Mouse (Mus musculus) intestine, postnatal 0 days (tissue): ENCODE results near the gene Tmem232. TPM values are rescaled to one million over a fixed set of nuclear protein-coding genes. Genes with fewer than 3 reads are reported as not detected.
"Not testable (repeated sequence)": the region's sequence is repeated elsewhere in the genome, so short reads cannot be mapped to it uniquely, and the experiment has no call there.

Source experiments
- ATAC-seq: fragments of 200-750 bp; cut with Nextera tagmentation; 2 replicates; pipeline ENCODE4 v1.8.0; 2017; ENCODE audit warnings: mild to moderate bottlenecking, moderate TSS enrichment, moderate library complexity
- H3K27ac ChIP-seq: fragments of 300-500 bp; sonication (generic); 2 replicates; pipeline ENCODE4 v1.5.1; 2014; ENCODE audit warnings: mild to moderate bottlenecking, low read depth, low read length, moderate library complexity
- H3K27me3 ChIP-seq: fragments of 300-500 bp; sonication (generic); replicated peaks from 2 replicates; pipeline ENCODE4 v1.6.1; 2014; ENCODE audit warnings: low read length, mixed read lengths; ENCODE audit not compliant: control insufficient read depth, insufficient read depth
- H3K36me3 ChIP-seq: fragments of 300-500 bp; sonication (generic); 2 replicates; pipeline ENCODE4 v1.6.1; 2014; ENCODE audit warnings: mild to moderate bottlenecking, moderate library complexity; ENCODE audit not compliant: control insufficient read depth, insufficient read depth
- H3K4me1 ChIP-seq: fragments of 300-500 bp; sonication (generic); replicated peaks from 2 replicates; pipeline ENCODE4 v1.6.1; 2014; ENCODE audit warnings: antibody characterized with exemption, low read length, mixed read lengths; ENCODE audit not compliant: control insufficient read depth, insufficient read depth
- H3K4me2 ChIP-seq: fragments of 300-500 bp; sonication (generic); replicated peaks from 2 replicates; pipeline ENCODE4 v1.6.1; 2014; ENCODE audit warnings: low read depth, mild to moderate bottlenecking, moderate library complexity
- H3K4me3 ChIP-seq: fragments of 300-500 bp; sonication (generic); 2 replicates; pipeline ENCODE4 v1.5.1; 2014; ENCODE audit warnings: low read depth, low read length
- H3K9ac ChIP-seq: fragments of 300-500 bp; sonication (generic); 2 replicates; pipeline ENCODE4 v1.6.1; 2014; ENCODE audit warnings: mild to moderate bottlenecking, low read depth, low read length
- H3K9me3 ChIP-seq: fragments of 300-500 bp; sonication (generic); 2 replicates; pipeline ENCODE4 v1.6.1; 2016; ENCODE audit warnings: mixed run types; ENCODE audit not compliant: control insufficient read depth
- CTCF ChIP-seq: sonication (generic); IDR thresholded peaks from 2 replicates; pipeline ENCODE4 v1.5.1; 2016; ENCODE audit warnings: low read depth, mild to moderate bottlenecking, control low read depth, antibody characterized with exemption, moderate library complexity
- WGBS: fragments of 180-500 bp; shearing (Covaris S2); extraction: QIAGEN DNeasy Blood & Tissue Kit; methylation state at CpG from one replicate; pipeline ENCODE4 v1.1.7; 2014; 5-methylcytosine and 5-hydroxymethylcytosine counted together
- polyA plus RNA-seq: library from polyadenylated mRNA; unstranded; fragments of >200 nt; fragmentation: Nextera tagmentation; extraction: Ambion mirVana; gene quantifications from 2 replicates; pipeline ENCODE4 v1.2.1, GENCODE M21; 2015

Gene Tmem232
- polyA plus RNA-seq, 1 experiment from 2014 or later: not detected

- Histone ChIP-seq H3K27ac (no peak overlapping the region), H3K4me3 (no peak overlapping the region), H3K9ac (no peak overlapping the region), H3K27me3 (no peaks in the 10 kb centered on the region), H3K4me2 (no peak overlapping the region), H3K36me3 (no peaks in the 10 kb centered on the region), H3K4me1 (no peaks in the 10 kb centered on the region), H3K9me3 (no peaks in the 10 kb centered on the region)
- 0 out of 2 replicates have a peak, but pooled peaks have one; percentile 9 for TF ChIP-seq CTCF
- WGBS: 90% methylated on average over 10 of the region's 10 CpGs
- no peak for ATAC-seq
Measured at GRCm38 (mm10) chr17:65476747-65477146, 63.8 kb downstream of the Tmem232 start.

- H3K9me3 ChIP-seq: no peaks in the 10 kb centered on the region
- no peak overlapping the region for H3K27ac ChIP-seq
- no peak for TF ChIP-seq CTCF
- H3K4me1 ChIP-seq: no peaks in the 10 kb centered on the region
- H3K9ac ChIP-seq: no peak overlapping the region
- H3K4me3 ChIP-seq: no peak overlapping the region
- no peaks in the 10 kb centered on the region for H3K36me3 ChIP-seq
- no peak for ATAC-seq
- H3K27me3 ChIP-seq: no peaks in the 10 kb centered on the region
- no peak overlapping the region for H3K4me2 ChIP-seq
Measured at GRCm38 (mm10) chr17:65450818-65451217, 89.8 kb downstream of the Tmem232 start.

GRCm38 (mm10) chr17:65437906-65438305 is 102.7 kb downstream of the Tmem232 start:
- WGBS: 88% methylated on average over 12 of the region's 12 CpGs

GRCm38 (mm10) chr17:65419124-65419523 is 121.5 kb downstream of the Tmem232 start:
- TF ChIP-seq CTCF: no peak
- no peak for ATAC-seq
- H3K36me3 ChIP-seq: no peaks in the 10 kb centered on the region
- H3K4me2 ChIP-seq: no peak overlapping the region
- no peak overlapping the region for H3K9ac ChIP-seq
- no peak overlapping the region for H3K4me3 ChIP-seq
- H3K9me3 ChIP-seq: no peaks in the 10 kb centered on the region
- no peaks in the 10 kb centered on the region for H3K27me3 ChIP-seq
- H3K27ac ChIP-seq: no peak overlapping the region
- H3K4me1 ChIP-seq: no peaks in the 10 kb centered on the region

More at GRCm38 (mm10) chr17:65437906-65438305, 102.7 kb downstream of the Tmem232 start:
- H3K27ac ChIP-seq, ATAC-seq, H3K4me2 ChIP-seq, H3K9me3 ChIP-seq, H3K27me3 ChIP-seq, H3K4me3 ChIP-seq, H3K4me1 ChIP-seq, H3K36me3 ChIP-seq, H3K9ac ChIP-seq: not testable (repeated sequence)

- H3K27ac ChIP-seq: no peak overlapping the region
- H3K9me3 ChIP-seq: no peaks in the 10 kb centered on the region
- no peaks in the 10 kb centered on the region for H3K4me1 ChIP-seq
- TF ChIP-seq CTCF: no peak
- ATAC-seq: no peak
- no peak overlapping the region for H3K9ac ChIP-seq
- WGBS: 57% methylated on average over 9 of the region's 9 CpGs
- H3K36me3 ChIP-seq: no peaks in the 10 kb centered on the region
- H3K4me3 ChIP-seq: no peak overlapping the region
- H3K4me2 ChIP-seq: no peak overlapping the region
- H3K27me3 ChIP-seq: no peaks in the 10 kb centered on the region
Measured at GRCm38 (mm10) chr17:65405309-65405708, 135.3 kb downstream of the Tmem232 start.

GRCm38 (mm10) chr17:65400914-65401313 is 139.7 kb downstream of the Tmem232 start:
- Histone ChIP-seq H3K4me3 (no peak overlapping the region), H3K9me3 (no peaks in the 10 kb centered on the region), H3K9ac (no peak overlapping the region), H3K4me1 (no peaks in the 10 kb centered on the region), H3K27ac (no peak overlapping the region), H3K4me2 (no peak overlapping the region), H3K36me3 (no peaks in the 10 kb centered on the region), H3K27me3 (no peaks in the 10 kb centered on the region)
- ATAC-seq: no peak
- 79% methylated on average over 1 of the region's 1 CpGs for WGBS
- no peak for TF ChIP-seq CTCF

GRCm38 (mm10) chr17:65384411-65384962 is 156.1 kb downstream of the Tmem232 start:
- 77% methylated on average over 9 of the region's 9 CpGs for WGBS
- H3K36me3 ChIP-seq: no peaks in the 10 kb centered on the region
- ATAC-seq: no peak
- no peak overlapping the region for H3K4me2 ChIP-seq
- no peaks in the 10 kb centered on the region for H3K9me3 ChIP-seq
- no peak overlapping the region for H3K4me3 ChIP-seq
- no peaks in the 10 kb centered on the region for H3K27me3 ChIP-seq
- H3K9ac ChIP-seq: no peak overlapping the region
- H3K27ac ChIP-seq: no peak overlapping the region
- TF ChIP-seq CTCF: no peak
- H3K4me1 ChIP-seq: no peaks in the 10 kb centered on the region
